Mouse (Mus musculus) thymus, adult 2 months (tissue): ENCODE data around the gene Faf2.

Experiments
- CTCF ChIP-seq: fragments of 200-500 bp; IDR thresholded peaks from 2 replicates; pipeline ENCODE4 v1.5.1; 2012; ENCODE audit warnings: mild to moderate bottlenecking, control low read depth, low read length, moderate library complexity, borderline replicate concordance; ENCODE audit not compliant: control insufficient read depth, poor library complexity, insufficient read depth; ENCODE audit errors: extremely low read depth
- POLR2A ChIP-seq: fragments of 200-500 bp; IDR thresholded peaks from 2 replicates; pipeline ENCODE4 v1.6.1; 2012; ENCODE audit warnings: mild to moderate bottlenecking, low read length, control low read depth, moderate library complexity; ENCODE audit not compliant: control insufficient read depth, poor library complexity, insufficient read depth; ENCODE audit errors: extremely low read depth

DNA sequence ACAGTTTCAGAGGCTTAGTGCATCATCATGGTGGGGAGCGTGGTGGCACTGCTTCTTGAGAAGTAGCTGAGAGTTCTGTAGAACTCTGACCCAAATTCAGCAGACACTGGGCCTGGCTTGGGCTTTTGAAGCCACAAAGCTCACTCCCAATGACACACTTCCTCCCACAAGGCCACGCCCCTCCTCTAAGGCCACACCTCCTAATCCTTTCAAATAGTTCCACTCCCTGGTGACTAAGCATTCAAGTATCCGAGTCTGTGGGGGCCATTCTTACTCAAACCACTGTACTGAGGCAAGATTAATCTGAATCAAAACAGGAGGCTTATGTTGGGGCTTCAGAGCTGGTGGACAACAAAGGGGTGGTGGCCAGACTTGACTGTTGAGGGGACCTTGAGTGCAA is 89.3 kb downstream of the Faf2 start:
- TF ChIP-seq CTCF, result no peak
- TF ChIP-seq POLR2A, result no peak
